Comparison of ENCODE assay signal across 7 mouse cellular contexts in genomic region chr2:160872395-160872794, GRCm38 (mm10). TPM values are rescaled to one million over a fixed set of nuclear protein-coding genes. Genes with fewer than 3 reads are reported as not detected.
DNase-seq lines count a peak whose midpoint lies in the region; ATAC-seq lines count a peak whose summit lies in the region.

No protein-coding gene starts in this region.

- H3K36me3 ChIP-seq in intestine, embryonic 15.5 days = no peaks in the 10 kb centered on the region
- no peaks in the 10 kb centered on the region for H3K36me3 ChIP-seq in midbrain, embryonic 10.5 days

- no peaks in the 10 kb centered on the region for H3K27me3 ChIP-seq in intestine, embryonic 15.5 days (replicated peaks)
- H3K27me3 ChIP-seq in midbrain, embryonic 10.5 days (ENCODE audit: low read depth, poor library complexity, severe bottlenecking) = no peaks in the 10 kb centered on the region

- peak; percentile 77 to 79 for DNase-seq in adrenal gland, adult 18-20 months (ENCODE audit: low spot score in 2 of 2)
- DNase-seq in embryo, embryonic 10 days (ENCODE audit: low spot score) = peak; percentile 40
- peak; percentile 84 for DNase-seq in gastrocnemius, postnatal 14 days
- peak; percentile 86 for DNase-seq in left cerebral cortex, postnatal 4 days
- peak; percentile 82 for DNase-seq in midbrain, embryonic 10.5 days (ENCODE audit: low spot score)
- peak; percentile 79 for DNase-seq in right cerebral cortex, postnatal 4 days

- peak overlapping the region; percentile 98 for H3K27ac ChIP-seq in intestine, embryonic 15.5 days
- peak overlapping the region; percentile 95 for H3K27ac ChIP-seq in midbrain, embryonic 10.5 days (replicated peaks)

- H3K4me2 ChIP-seq in intestine, embryonic 15.5 days (replicated peaks) = peak overlapping the region; percentile 83

- H3K9ac ChIP-seq in intestine, embryonic 15.5 days = peak overlapping the region; percentile 95

- H3K4me3 ChIP-seq in intestine, embryonic 15.5 days (replicated peaks) = peak overlapping the region; percentile 97
- peak overlapping the region; percentile 91 for H3K4me3 ChIP-seq in midbrain, embryonic 10.5 days

- 0% methylated on average over 47 of the region's 47 CpGs for WGBS in intestine, embryonic 15.5 days
- 1% methylated on average over 46 of the region's 47 CpGs for WGBS in midbrain, embryonic 10.5 days

- no peaks in the 10 kb centered on the region for H3K4me1 ChIP-seq in intestine, embryonic 15.5 days (replicated peaks)
- peaks cover 18% of the 10 kb centered on the region for H3K4me1 ChIP-seq in midbrain, embryonic 10.5 days

- peak; percentile 93 for ATAC-seq in intestine, embryonic 15.5 days

- intact Hi-C loops in gastrocnemius, postnatal 14 days (cut with DNase I; ENCODE audit: low total_unique reads) = no loop called here
- intact Hi-C loops in left cerebral cortex, postnatal 4 days (cut with DNase I) = loop anchor here (10.0 kb wide), 1 partner anchor 108 kb away; no protein-coding TSS in a partner anchor

- no peaks in the 10 kb centered on the region for H3K9me3 ChIP-seq in intestine, embryonic 15.5 days
- H3K9me3 ChIP-seq in midbrain, embryonic 10.5 days (replicated peaks) = no peaks in the 10 kb centered on the region

RNA-seq across cellular contexts. Expression of gene Zhx3, which starts 0.4 kb away (rescaled TPM):
- 10 to 100 TPM; 50.5 to 91.1 TPM for total RNA-seq in adrenal gland, adult 18-20 months (2021)
- 10 to 100 TPM; 43.4 to 44.8 TPM for total RNA-seq in gastrocnemius, postnatal 14 days (2021)
- polyA plus RNA-seq in intestine, embryonic 15.5 days (2015; fragmentation: Nextera tagmentation; extraction: Ambion mirVana) = 7.8 and 8.0 TPM in 2 replicates
- total RNA-seq in left cerebral cortex, postnatal 4 days (2021) = 10 to 100 TPM; 68.2 to 68.4 TPM
- polyA plus RNA-seq in midbrain, embryonic 10.5 days (2016; fragmentation: Nextera tagmentation; extraction: Ambion mirVana) = 5.9 and 8.9 TPM in 2 replicates

RNA-seq across cellular contexts. Expression of gene Lpin3, which starts 8.1 kb away (rescaled TPM):
- 10 to 100 TPM; 12.9 to 46.6 TPM for total RNA-seq in adrenal gland, adult 18-20 months (2021)
- total RNA-seq in gastrocnemius, postnatal 14 days (2021) = 10 to 100 TPM in 1 of 2 experiments, 1 to 10 TPM in 1; 8.2 to 10.1 TPM
- polyA plus RNA-seq in intestine, embryonic 15.5 days (2015; fragmentation: Nextera tagmentation; extraction: Ambion mirVana) = 7.6 and 9.7 TPM in 2 replicates
- total RNA-seq in left cerebral cortex, postnatal 4 days (2021) = under 1 TPM; 0.16 to 0.36 TPM
- 0.25 and 0.29 TPM in 2 replicates for polyA plus RNA-seq in midbrain, embryonic 10.5 days (2016; fragmentation: Nextera tagmentation; extraction: Ambion mirVana)

RNA-seq across cellular contexts. Expression of gene Emilin3, which starts 39.7 kb away (rescaled TPM):
- total RNA-seq in adrenal gland, adult 18-20 months (2021) = not detected
- 1 to 10 TPM; 2.1 to 3.8 TPM for total RNA-seq in gastrocnemius, postnatal 14 days (2021)
- 29.5 and 33.0 TPM in 2 replicates for polyA plus RNA-seq in intestine, embryonic 15.5 days (2015; fragmentation: Nextera tagmentation; extraction: Ambion mirVana)
- total RNA-seq in left cerebral cortex, postnatal 4 days (2021) = under 1 TPM; 0.20 to 0.26 TPM
- polyA plus RNA-seq in midbrain, embryonic 10.5 days (2016; fragmentation: Nextera tagmentation; extraction: Ambion mirVana) = 4.5 and 6.0 TPM in 2 replicates

Comparison
In these comparisons a context has a peak if more than half of its experiments do, and no peak if none do; other contexts are left out.
1. Peak in every context shown above with its lines: DNase-seq, ATAC-seq, H3K4me3 ChIP-seq and H3K27ac ChIP-seq.
2. RNA of gene Lpin3, which starts 8.1 kb away (total RNA-seq): 12.9 to 46.6 TPM in adrenal gland, adult 18-20 months and 8.2 to 10.1 TPM in gastrocnemius, postnatal 14 days; 0.16 to 0.36 TPM in left cerebral cortex, postnatal 4 days; every median in the first group is over 4 times any median in the second.